Mouse (Mus musculus) neural tube, embryonic 11.5 days (tissue): ENCODE results near the gene Myo16. TPM values are rescaled to one million over a fixed set of nuclear protein-coding genes. Genes with fewer than 3 reads are reported as not detected.

Source experiments
- ATAC-seq: fragments of 200-750 bp; cut with Nextera tagmentation; 2 replicates; pipeline ENCODE4 v1.8.0; 2017; ENCODE audit warnings: moderate number of reproducible peaks, mild to moderate bottlenecking, moderate TSS enrichment, moderate library complexity; ENCODE audit not compliant: insufficient read depth, low FRiP score, low TSS enrichment
- DNase-seq: peaks from one replicate; pipeline ENCODE4 v3.0.0-alpha.2; 2015; ENCODE audit warnings: low spot score
- H3K27ac ChIP-seq: fragments of 300-500 bp; sonication (generic); 2 replicates; pipeline ENCODE4 v1.5.1; 2014; ENCODE audit warnings: low read depth, mild to moderate bottlenecking, low read length
- H3K27me3 ChIP-seq: fragments of 300-500 bp; sonication (generic); 2 replicates; pipeline ENCODE4 v1.6.1; 2014; ENCODE audit warnings: mild to moderate bottlenecking, low read length, mixed read lengths; ENCODE audit not compliant: control insufficient read depth, insufficient read depth
- H3K36me3 ChIP-seq: fragments of 300-500 bp; sonication (generic); 2 replicates; pipeline ENCODE4 v1.6.1; 2014; ENCODE audit warnings: mild to moderate bottlenecking, low read length, moderate library complexity, mixed read lengths; ENCODE audit not compliant: control insufficient read depth, insufficient read depth
- H3K4me1 ChIP-seq: fragments of 300-500 bp; sonication (generic); 2 replicates; pipeline ENCODE4 v1.6.1; 2014; ENCODE audit warnings: low read length, mixed read lengths; ENCODE audit not compliant: control insufficient read depth, insufficient read depth
- H3K4me2 ChIP-seq: fragments of 300-500 bp; sonication (generic); 2 replicates; pipeline ENCODE4 v1.6.1; 2014; ENCODE audit warnings: low read depth, mild to moderate bottlenecking, moderate library complexity
- H3K4me3 ChIP-seq: fragments of 300-500 bp; sonication (generic); 2 replicates; pipeline ENCODE4 v1.5.1; 2014; ENCODE audit warnings: low read depth, low read length
- H3K9ac ChIP-seq: fragments of 300-500 bp; sonication (generic); 2 replicates; pipeline ENCODE4 v1.6.1; 2014; ENCODE audit warnings: mild to moderate bottlenecking, low read length
- H3K9me3 ChIP-seq: fragments of 300-500 bp; sonication (generic); 2 replicates; pipeline ENCODE4 v1.6.1; 2016; ENCODE audit warnings: low read length; ENCODE audit not compliant: control insufficient read depth
- WGBS: fragments of 180-500 bp; shearing (Covaris S2); extraction: QIAGEN DNeasy Blood & Tissue Kit; methylation state at CpG from one replicate; pipeline ENCODE4 v1.1.7; 2014; 5-methylcytosine and 5-hydroxymethylcytosine counted together
- polyA plus RNA-seq: library from polyadenylated mRNA; unstranded; fragments of >200 nt; fragmentation: Nextera tagmentation; extraction: Ambion mirVana; gene quantifications from 2 replicates; pipeline ENCODE4 v1.2.1, GENCODE M21; 2014

Myo16 gene
- polyA plus RNA-seq, 1 experiment from 2014 or later, result 2.5 TPM

GRCm38 (mm10) chr8:10199301-10199700 lies 45.6 kb downstream of the Myo16 start:
- 87% methylated on average over 5 of the region's 5 CpGs for WGBS
- no peak for DNase-seq
- Histone ChIP-seq H3K4me2 (no peak overlapping the region), H3K27me3 (no peaks in the 10 kb centered on the region), H3K9me3 (no peaks in the 10 kb centered on the region), H3K9ac (no peak overlapping the region), H3K4me3 (no peak overlapping the region), H3K36me3 (no peaks in the 10 kb centered on the region), H3K4me1 (no peaks in the 10 kb centered on the region), H3K27ac (no peak overlapping the region)
- ATAC-seq, result no peak

- Histone ChIP-seq H3K36me3 (no peaks in the 10 kb centered on the region), H3K4me1 (no peaks in the 10 kb centered on the region), H3K27me3 (no peaks in the 10 kb centered on the region), H3K4me2 (no peak overlapping the region), H3K9ac (no peak overlapping the region), H3K27ac (no peak overlapping the region), H3K9me3 (no peaks in the 10 kb centered on the region), H3K4me3 (no peak overlapping the region)
- DNase-seq (no peak), ATAC-seq (no peak)
- 81% methylated on average over 8 of the region's 8 CpGs for WGBS
Observed at GRCm38 (mm10) chr8:10200042-10200441, 46.3 kb downstream of the Myo16 start.

- no peak for ATAC-seq
- Histone ChIP-seq H3K27ac (no peak overlapping the region), H3K4me1 (no peaks in the 10 kb centered on the region), H3K4me2 (no peak overlapping the region), H3K4me3 (no peak overlapping the region), H3K36me3 (no peaks in the 10 kb centered on the region), H3K9ac (no peak overlapping the region), H3K9me3 (no peaks in the 10 kb centered on the region), H3K27me3 (no peaks in the 10 kb centered on the region)
- WGBS, result 69% methylated on average over 3 of the region's 3 CpGs
- DNase-seq, result no peak
Observed at GRCm38 (mm10) chr8:10215023-10215422, 61.3 kb downstream of the Myo16 start.

GRCm38 (mm10) chr8:10219761-10220276 lies 66.1 kb downstream of the Myo16 start:
- H3K4me3 ChIP-seq, result no peak overlapping the region
- H3K9ac ChIP-seq, result no peak overlapping the region
- H3K4me1 ChIP-seq, result no peaks in the 10 kb centered on the region; the same call in 1 of the 2 replicates
- no peaks in the 10 kb centered on the region for H3K36me3 ChIP-seq
- 55% methylated on average over 5 of the region's 5 CpGs for WGBS
- H3K4me2 ChIP-seq, result no peak overlapping the region
- ATAC-seq (no peak), DNase-seq (no peak)
- no peaks in the 10 kb centered on the region for H3K27me3 ChIP-seq
- H3K9me3 ChIP-seq, result no peaks in the 10 kb centered on the region
- H3K27ac ChIP-seq, result no peak overlapping the region

GRCm38 (mm10) chr8:10222770-10223169 lies 69.1 kb downstream of the Myo16 start:
- ATAC-seq (no peak), DNase-seq (no peak)
- no peak overlapping the region for H3K4me2 ChIP-seq
- H3K4me1 ChIP-seq, result no peaks in the 10 kb centered on the region; the same call in 1 of the 2 replicates
- WGBS, result 73% methylated on average over 2 of the region's 2 CpGs
- no peak overlapping the region for H3K4me3 ChIP-seq
- H3K27ac ChIP-seq, result no peak overlapping the region
- H3K9ac ChIP-seq, result no peak overlapping the region
- H3K9me3 ChIP-seq, result no peaks in the 10 kb centered on the region
- H3K36me3 ChIP-seq, result no peaks in the 10 kb centered on the region
- no peaks in the 10 kb centered on the region for H3K27me3 ChIP-seq

- no peak overlapping the region for H3K9ac ChIP-seq
- H3K4me3 ChIP-seq, result no peak overlapping the region
- H3K27ac ChIP-seq, result no peak overlapping the region
- 45% methylated on average over 6 of the region's 6 CpGs for WGBS
- H3K27me3 ChIP-seq, result no peaks in the 10 kb centered on the region
- no peak overlapping the region for H3K4me2 ChIP-seq
- no peaks in the 10 kb centered on the region; the same call in 1 of the 2 replicates for H3K4me1 ChIP-seq
- ATAC-seq (no peak), DNase-seq (no peak)
- H3K9me3 ChIP-seq, result no peaks in the 10 kb centered on the region
- H3K36me3 ChIP-seq, result no peaks in the 10 kb centered on the region
Observed at GRCm38 (mm10) chr8:10223528-10224194, 70.0 kb downstream of the Myo16 start.

GRCm38 (mm10) chr8:10224305-10224971 lies 70.7 kb downstream of the Myo16 start:
- ATAC-seq (peak; percentile 50; the same call in 1 of the 2 replicates), DNase-seq (no peak)
- 0 out of 2 replicates have a peak overlapping the region, but pooled peaks have one; percentile 17 for H3K27ac ChIP-seq
- no peaks in the 10 kb centered on the region; the same call in 1 of the 2 replicates for H3K4me1 ChIP-seq
- no peaks in the 10 kb centered on the region for H3K27me3 ChIP-seq
- no peaks in the 10 kb centered on the region for H3K36me3 ChIP-seq
- 58% methylated on average over 10 of the region's 10 CpGs for WGBS
- H3K4me3 ChIP-seq, result no peak overlapping the region
- H3K4me2 ChIP-seq, result no peak overlapping the region
- no peaks in the 10 kb centered on the region for H3K9me3 ChIP-seq
- H3K9ac ChIP-seq, result no peak overlapping the region

- WGBS, result 69% methylated on average over 2 of the region's 2 CpGs
- no peak overlapping the region for H3K27ac ChIP-seq
Observed at GRCm38 (mm10) chr8:10225018-10225417, 71.3 kb downstream of the Myo16 start.

More at GRCm38 (mm10) chr8:10225018-10225417, 71.3 kb downstream of the Myo16 start:
- Histone ChIP-seq H3K9me3 (no peaks in the 10 kb centered on the region), H3K9ac (no peak overlapping the region), H3K4me1 (no peaks in the 10 kb centered on the region; the same call in 1 of the 2 replicates), H3K4me3 (no peak overlapping the region), H3K4me2 (no peak overlapping the region), H3K36me3 (no peaks in the 10 kb centered on the region), H3K27me3 (no peaks in the 10 kb centered on the region)
- DNase-seq, result no peak
- no peak for ATAC-seq
